Mouse (Mus musculus) testis, adult 2 months (tissue): ENCODE measurements around the gene Fbxo42.

Experiments used
- CTCF ChIP-seq: fragments of 200-500 bp; IDR thresholded peaks from 2 replicates; pipeline ENCODE4 v1.5.1; 2012; ENCODE audit warnings: low read depth, mild to moderate bottlenecking, inconsistent platforms, low read length, moderate library complexity; ENCODE audit not compliant: control insufficient read depth, insufficient read depth, insufficient replicate concordance
- POLR2A ChIP-seq: fragments of 200-500 bp; IDR thresholded peaks from 2 replicates; pipeline ENCODE4 v1.6.1; 2012; ENCODE audit warnings: low read depth, mild to moderate bottlenecking, inconsistent platforms, low read length, moderate library complexity; ENCODE audit not compliant: control insufficient read depth

DNA sequence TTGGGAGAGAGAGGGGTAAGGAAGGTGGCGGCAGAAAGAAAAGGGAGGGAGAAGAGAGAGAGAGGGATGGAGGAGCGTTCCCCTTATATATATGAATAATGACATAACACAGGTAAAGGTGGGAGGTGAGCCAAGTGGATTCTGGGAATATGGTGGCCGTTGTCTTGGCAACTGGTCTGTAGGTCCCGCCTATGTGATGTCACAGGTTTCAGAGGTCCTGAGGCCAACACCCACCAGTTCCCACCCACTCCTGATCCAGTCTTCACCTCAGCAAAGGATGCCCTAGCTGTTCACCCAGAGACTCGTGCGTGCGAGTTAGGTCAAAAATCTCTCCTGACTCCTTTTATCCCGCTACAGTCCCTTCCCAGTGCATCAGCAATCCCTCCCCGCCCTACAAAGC, 46.4 kb upstream of the Fbxo42 start:
- TF ChIP-seq CTCF (no peak), POLR2A (no peak)
